Mouse (Mus musculus) spleen, postnatal 14 days (tissue): ENCODE data around the gene Cldn11.

ENCODE experiments used
- DNase-seq, 2 experiments: peaks; one replicate each; pipeline ENCODE4 v3.0.0; 2021 to 2022; ENCODE audit warnings: low spot score in 2 of 2

Gene Cldn11

DNA sequence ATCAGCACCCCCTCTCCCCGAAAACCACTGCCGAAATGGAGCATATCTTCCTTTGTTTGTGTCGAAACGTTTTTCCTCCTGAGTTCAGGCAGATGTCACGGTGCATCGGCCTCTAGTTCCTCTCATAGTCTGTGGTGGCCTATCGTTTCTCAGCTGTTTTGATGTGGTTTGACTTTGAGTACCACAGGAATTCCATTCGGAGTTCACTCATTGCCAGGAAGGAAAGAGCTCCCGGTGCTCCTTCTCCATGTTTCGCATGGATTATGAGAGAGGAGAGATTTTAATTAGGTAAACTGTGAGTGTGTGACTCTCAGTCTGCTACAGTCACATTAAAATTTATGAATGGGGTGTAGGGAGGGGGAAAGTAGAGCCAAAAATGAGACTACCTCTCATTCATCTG, 10.3 kb downstream of the Cldn11 start:
- DNase-seq: no peak

DNA sequence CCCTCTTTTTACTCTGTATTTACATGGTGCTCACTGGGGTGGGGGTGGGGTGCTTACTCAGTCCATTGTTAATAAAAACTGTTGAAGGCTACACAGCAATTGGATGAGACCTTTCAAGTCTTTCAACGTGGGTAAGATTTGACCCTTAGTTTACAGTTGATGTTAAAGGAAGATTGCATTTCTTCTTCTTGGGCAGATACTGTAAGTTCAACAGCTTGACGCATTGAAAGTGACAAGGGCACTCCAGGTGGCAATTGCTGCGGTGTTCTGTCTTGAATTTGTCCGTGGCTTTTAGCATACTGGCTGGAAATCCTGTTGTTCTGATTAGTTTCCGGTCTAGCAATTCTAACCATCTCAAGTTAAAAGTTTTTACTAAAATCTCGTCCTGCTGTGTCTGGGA, 11.6 kb downstream of the Cldn11 start:
- DNase-seq: no peak

DNA sequence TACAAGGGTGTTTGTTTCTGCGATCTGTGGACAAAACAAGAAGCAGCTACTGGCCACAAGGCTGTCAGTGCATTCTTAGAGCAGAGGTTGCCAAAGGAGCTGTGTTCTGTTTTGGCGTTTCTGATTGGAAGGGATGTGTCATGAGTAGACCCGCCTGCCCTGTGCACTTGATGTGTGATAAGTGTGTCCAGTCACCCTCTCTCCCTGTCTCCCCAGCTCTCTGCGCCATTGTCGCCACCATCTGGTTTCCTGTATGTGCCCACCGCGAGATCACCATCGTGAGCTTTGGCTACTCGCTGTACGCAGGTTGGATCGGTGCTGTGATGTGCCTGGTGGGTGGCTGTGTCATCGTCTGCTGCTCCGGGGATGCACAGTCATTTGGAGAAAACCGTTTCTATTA, 13.1 kb downstream of the Cldn11 start:
- no peak for DNase-seq

DNA sequence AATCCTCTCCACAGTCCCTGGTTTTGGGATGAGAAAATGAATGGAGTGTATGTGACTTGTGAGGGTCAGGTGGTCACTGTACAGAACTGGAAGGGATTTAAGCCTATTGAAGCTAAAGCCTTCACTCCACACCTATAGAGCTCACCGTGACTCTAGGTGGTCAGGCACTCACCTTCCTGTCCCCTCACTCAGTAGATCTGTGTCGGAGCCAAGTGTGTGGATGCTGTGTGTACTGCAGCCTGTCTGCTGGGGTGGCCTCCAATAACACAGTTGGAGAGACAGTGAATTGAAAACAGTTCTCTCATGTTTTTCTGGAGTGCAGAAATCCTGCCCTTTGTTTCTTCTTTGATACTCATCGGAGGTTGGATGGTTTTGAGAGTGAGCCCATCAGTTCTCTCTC, 16.1 kb downstream of the Cldn11 start:
- DNase-seq: no peak

DNA sequence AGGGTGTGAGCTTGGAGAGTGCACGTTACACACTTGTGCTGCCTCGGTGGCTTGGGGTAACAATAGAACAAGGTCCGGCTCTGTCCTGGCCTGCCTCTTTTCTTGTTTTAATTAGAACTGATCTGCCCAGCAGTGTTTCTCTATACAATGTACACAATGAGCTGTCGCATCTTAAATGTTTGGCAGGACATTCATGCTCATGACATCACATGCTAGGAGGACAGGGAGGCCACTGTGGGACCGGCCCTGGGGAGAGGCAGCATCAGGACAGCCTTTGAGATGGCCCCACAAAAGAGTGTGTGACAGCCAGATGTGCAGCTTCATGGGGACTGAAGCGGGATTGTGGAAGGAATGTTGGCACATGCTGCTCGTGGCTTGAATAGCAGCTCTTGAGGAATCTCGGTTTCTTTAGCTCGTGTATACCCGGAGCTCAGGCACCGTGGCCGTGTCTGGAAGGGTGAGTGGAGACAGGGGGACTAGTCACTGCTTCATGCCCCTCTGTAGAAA, 16.7 kb downstream of the Cldn11 start:
- DNase-seq: no peak

DNA sequence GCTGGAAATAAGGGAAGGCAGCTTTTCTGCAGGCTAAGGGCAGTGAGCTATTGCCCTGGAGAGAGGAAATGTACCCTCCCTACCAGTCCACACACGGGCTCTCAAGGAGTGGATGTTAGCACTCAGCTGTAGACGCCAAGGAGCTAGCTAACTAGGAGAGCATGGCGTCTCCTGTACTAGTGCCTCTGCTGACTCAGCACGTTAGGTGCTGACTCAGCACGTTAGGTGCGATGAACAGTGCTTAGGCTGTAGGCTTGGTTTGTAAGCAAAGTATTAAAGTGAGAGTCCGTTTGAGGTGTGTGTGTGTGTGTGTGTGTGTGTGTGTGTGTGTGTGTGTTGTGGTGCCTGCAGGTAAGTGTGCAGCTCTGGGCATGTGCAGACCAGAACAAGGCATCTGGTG, 40.6 kb downstream of the Cldn11 start:
- no peak for DNase-seq

DNA sequence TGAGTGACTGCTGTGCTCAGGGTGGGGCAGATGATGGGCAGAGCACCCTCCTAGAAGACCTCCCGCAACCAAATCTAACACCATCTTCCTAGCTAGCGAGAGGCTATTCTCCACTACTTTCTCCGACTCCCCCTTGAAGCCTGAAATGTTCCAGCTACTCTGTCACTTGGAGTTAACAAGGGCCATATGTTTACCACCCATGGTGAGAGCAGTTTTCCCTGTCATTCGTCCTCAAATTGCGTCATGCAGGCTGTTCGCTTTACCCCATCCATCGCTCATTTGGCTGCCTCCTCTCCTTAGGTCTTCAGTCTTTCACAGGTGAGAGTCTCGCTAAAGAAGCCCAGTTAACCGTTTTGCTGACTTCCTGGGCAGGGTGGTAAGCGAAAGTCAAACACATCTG, 41.7 kb downstream of the Cldn11 start:
- no peak for DNase-seq

DNA sequence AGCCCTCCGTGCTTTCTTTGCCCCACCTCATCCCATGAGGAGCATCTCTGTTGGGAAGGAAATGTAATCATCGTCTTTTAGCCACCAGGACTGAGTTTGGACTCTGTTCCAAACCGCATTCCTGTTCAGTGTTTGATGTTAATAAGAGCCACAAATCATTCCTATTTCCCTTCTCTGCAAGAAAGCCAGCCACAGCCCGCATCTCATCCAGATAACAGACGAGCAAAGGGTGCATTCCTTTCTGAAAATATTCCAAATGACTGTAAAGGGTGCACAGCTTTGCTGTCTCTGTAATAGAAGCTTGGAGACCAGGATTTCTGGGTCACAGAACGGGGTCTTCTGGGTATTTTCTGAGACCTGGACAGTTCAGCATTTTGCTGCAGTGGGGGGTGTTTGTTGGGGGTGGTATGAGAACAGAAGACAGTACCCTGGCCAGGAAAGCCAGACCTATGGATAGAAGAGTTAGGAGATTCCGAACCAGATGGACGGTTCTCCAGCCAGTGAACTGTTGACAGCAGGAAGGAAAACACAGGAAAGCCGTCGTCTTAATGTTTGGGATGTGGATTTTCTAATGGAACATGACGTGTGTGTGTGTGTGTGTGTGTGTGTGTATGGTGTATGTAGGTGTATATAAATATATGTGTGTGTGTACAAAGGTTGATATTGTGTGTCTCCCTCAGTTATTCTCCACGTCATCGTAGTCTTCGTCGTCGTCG, 49.6 kb downstream of the Cldn11 start:
- DNase-seq: no peak

DNA sequence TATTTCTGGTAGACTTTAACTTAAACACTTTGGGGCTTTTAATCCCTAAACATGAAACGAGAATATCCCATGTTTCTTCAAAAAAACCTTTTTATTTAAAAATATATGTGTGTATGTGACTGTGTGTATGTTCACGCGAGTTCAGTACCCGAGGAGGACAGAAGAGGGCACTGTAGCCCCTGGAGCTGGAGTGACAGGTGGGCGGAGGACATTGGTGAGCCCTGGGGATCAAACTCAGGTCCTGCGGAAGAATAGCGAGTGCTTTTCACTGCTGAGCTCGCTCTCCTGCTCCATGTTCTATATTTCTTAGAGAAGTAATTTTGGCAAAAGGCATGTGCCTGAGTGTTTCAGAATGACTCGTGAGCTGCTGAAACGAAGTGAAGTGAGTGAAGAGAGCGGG, 54.2 kb downstream of the Cldn11 start:
- no peak for DNase-seq

DNA sequence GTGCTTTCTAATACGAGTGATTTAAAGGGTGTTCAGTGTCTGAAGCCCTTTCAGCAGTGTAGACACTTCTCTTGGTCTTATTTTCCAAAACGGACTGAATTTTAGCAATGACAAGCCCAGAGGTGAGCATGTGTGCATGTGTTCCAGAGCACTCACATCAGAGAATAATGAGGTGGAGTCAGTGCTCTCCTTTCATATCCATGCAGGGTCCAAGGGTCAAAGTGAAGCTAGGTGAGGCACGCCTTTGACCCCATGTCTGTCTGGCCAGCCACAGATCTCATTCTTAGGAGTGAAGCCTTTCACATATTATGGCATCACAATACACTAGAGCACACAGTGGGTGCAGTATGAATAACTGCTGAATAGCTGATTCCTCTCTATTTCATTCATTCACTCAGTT, 55.4 kb downstream of the Cldn11 start:
- no peak for DNase-seq

DNA sequence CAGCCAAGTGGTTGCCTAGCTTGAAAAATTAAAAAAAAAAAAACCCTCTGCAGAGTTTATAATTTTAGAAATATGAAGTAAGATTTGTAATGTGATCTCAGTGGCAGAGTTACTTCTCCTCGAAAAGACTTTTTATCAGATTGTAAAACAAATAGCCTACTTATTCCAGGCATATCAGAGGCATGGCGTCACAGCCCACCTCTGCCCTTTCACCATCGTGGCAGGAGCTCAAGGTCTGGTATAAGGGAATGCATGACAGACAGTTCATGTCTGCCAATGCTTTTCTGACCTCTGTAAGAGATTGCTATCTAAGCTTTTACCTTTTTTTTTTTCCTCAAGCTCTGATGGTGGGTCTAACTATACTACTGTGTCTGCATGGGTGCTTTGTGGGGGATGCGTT, 58.3 kb downstream of the Cldn11 start:
- DNase-seq: no peak

DNA sequence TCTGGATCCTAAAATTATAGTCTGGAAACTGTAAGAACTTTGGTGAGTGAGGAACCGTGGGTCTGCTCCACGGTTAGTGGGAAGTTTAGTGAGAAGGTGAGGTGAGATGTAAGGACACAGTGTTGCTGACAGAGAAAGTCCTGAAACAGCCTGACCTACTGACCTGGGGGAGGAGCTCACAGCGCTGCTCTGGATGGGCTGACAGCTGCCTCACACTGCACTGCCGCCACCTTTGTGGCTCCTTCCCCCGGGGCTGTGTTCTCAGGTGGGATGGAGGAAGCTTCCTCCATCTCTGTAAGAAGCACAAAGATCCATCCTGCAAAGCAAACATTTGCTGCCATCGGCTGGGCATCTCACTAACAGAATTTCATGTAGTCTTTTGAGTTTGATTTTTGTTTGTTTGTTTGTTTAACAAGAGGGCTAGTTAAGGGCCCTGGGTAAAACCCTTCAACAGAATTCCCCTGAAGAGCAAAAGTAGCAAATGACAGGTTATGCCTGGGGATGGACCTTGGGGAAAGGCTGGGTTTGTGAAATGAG, 58.8 kb downstream of the Cldn11 start:
- no peak for DNase-seq

DNA sequence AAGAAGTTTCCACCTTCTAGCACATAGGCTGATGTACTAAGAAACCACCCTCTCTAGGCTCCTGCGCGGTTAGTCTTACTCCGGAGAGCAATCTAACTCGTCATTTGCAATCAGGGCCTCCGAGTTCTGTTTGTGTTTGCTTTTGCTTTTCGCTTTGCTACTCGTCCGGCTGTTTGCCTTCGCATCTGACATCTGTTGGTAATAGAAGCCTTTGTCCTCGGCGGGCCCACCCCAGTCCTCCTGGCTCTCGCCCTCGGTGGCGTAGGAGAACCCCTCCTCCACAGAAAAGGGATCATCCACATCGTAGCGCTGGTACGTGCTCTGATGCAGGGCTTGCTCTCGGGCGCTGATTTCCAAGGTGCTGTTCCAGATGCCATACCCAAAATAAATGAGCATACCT, 59.3 kb downstream of the Cldn11 start:
- DNase-seq: no peak

DNA sequence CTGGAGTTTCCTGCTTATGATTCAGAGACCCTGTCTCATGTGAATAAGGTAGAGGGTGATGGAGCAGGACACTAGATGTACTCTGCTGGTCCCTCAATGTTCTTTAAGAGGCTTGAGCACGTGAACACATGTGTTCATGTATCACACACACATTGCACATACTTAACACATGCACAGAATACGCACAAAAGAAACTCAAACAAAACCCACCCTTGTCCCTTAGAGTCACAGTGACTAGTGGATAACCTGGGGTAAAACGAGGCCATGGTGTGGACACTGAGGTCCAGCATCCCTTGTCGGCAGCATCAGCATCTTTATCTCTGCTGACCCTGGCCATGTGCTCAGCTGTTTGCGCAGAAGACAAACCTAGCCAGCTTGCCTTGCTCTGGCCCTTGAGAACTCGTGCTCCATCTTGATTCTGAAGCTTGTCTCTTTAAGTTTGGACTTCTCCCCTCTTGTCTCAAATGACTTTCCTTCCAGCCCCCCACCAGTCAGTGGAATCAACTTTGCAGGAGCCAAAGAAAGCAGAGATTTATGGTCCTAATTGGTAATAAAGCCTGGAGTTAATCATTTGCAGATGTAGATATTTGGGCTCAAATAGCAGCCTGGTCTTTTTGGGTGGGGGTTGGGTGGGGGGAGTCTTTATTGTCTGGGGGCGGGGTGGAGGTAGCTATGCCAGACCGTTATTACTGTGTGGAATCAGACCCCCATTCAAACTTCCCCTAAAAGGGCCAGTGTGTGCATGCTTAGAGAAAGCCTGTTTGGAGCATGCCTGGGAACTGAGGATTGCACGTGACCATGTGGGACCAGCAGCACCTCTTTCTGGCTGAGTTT, 62.7 kb downstream of the Cldn11 start:
- DNase-seq: no peak

DNA sequence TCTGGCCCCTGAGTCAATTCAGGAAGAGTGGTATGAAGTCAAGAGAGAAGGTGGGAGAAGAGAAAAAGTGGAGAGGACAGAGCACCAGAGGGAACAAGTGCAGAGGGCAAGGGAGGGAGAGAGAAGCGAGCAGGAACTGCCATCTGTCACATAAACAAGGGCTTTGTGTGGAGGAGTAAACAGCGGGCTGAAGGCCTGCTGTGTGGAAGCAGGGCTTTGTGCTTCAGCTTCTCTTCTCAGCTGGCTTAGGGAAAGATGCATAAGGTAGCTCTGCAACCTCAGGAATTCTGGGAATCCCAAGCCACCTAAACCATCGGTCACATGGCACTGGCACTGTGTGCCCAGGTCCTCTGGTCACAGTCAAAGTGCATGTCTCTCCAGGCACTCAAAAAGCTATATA, 64.1 kb downstream of the Cldn11 start:
- DNase-seq: no peak
